Mouse (Mus musculus) ovary, adult 10 weeks (tissue): ENCODE results near the gene Olfr853. TPM values are rescaled to one million over a fixed set of nuclear protein-coding genes. Genes with fewer than 3 reads are reported as not detected.

Experiments used
- polyA plus RNA-seq: library from polyadenylated mRNA; stranded (reverse); fragments of 350-450 nt; fragmentation: Illumina TruSeq; extraction: RNeasy Lipid Tissue Mini Kit (QIAGEN cat#74804); gene quantifications from one replicate; pipeline ENCODE4 v1.2.3, GENCODE M21; 2014

Olfr853 gene
- polyA plus RNA-seq, result not detected

DNA sequence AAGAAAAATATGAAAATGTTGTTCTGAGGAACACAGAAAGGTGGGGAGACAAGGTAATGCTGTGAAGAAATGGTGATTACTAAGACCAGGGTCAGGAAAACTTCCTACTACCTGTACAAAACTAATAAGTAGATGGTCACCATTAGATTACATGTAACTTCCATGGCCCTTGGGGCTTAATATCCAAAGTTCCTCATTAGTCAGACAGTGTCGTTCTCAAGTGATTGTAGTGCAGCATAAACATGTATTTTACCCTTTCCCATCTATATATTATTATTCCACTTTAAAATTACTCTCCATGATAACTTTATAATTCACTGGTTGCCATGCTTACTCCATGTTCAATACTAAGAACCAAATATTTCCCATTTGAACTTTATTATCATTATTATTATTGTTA lies at the start of gene Olfr853:
TSS of gene Olfr853 (minus strand) at position 101 of the 400 bp plus-strand sequence.

DNA sequence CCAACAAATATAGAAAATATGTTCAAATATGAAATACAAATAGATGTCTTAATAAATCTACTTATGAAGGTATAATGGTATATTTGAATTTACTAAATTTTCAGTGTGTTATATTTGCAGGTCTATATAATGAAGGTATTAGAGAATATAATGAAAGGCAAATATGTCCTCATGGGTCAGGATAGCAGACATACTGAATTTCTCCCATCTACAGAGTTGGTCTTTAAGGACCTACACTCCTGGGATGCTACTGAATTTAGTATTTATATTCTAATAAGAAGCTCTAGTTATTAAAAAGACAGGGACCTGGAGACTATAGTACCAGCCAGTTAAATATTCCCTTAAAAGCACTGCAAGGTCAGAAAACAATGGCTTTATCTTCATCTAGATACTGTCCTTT lies 41.4 kb upstream of the Olfr853 start, which contains the start of gene Olfr855:
TSS of gene Olfr855 (plus strand) at position 301 of the 400 bp plus-strand sequence.

GRCm38 (mm10) chr9:19567282-19567681 lies 26.4 kb upstream of the Olfr853 start, which contains the start of gene Olfr854:
TSS of gene Olfr854 (minus strand) at chr9:19567382.

GRCm38 (mm10) chr9:19492995-19493394 lies 47.9 kb downstream of the Olfr853 start, which contains the start of gene Olfr851:
TSS of gene Olfr851 (plus strand) at chr9:19493295.

Other genes with a start within 250 kb of the Olfr853 start
- gene Olfr844, start 224.7 kb downstream of the Olfr853 start, polyA plus RNA-seq, result not detected
- not detected for gene Olfr845, start 204.6 kb downstream of the Olfr853 start, polyA plus RNA-seq
- not detected for gene Olfr846, start 177.1 kb downstream of the Olfr853 start, polyA plus RNA-seq
- not detected for gene Olfr847, start 162.4 kb downstream of the Olfr853 start, polyA plus RNA-seq
- not detected for gene Olfr849, start 100.8 kb downstream of the Olfr853 start, polyA plus RNA-seq
- not detected for gene Olfr850, start 62.8 kb downstream of the Olfr853 start, polyA plus RNA-seq
- not detected for gene Olfr851, start 47.8 kb downstream of the Olfr853 start, polyA plus RNA-seq
- gene Olfr854, start 26.3 kb upstream of the Olfr853 start, polyA plus RNA-seq, result not detected
- not detected for gene Olfr855, start 41.5 kb upstream of the Olfr853 start, polyA plus RNA-seq
- 56.7 TPM for gene Zfp317, start 81.0 kb upstream of the Olfr853 start, polyA plus RNA-seq
- not detected for gene Olfr857, start 168.4 kb upstream of the Olfr853 start, polyA plus RNA-seq
- gene Olfr58, start 239.2 kb upstream of the Olfr853 start, polyA plus RNA-seq, result not detected